Mouse (Mus musculus) CH12.LX (cell line): ENCODE results near the gene Golga4. TPM values are rescaled to one million over a fixed set of nuclear protein-coding genes. Genes with fewer than 3 reads are reported as not detected.

Experiments used
- DNase-seq: peaks from one replicate; pipeline ENCODE4 v3.0.0-alpha.2; 2013; ENCODE audit errors: extremely low read depth
- H3K27ac ChIP-seq: 2 replicates; pipeline ENCODE4 v1.5.1; 2012; ENCODE audit warnings: low read depth, mild to moderate bottlenecking, control low read depth, moderate library complexity; ENCODE audit not compliant: insufficient read depth
- H3K27me3 ChIP-seq: replicated peaks from 2 replicates; pipeline ENCODE3; 2012; ENCODE audit warnings: inconsistent platforms
- H3K36me3 ChIP-seq, 2 experiments: replicated peaks in 1 of 2; 2 replicates each; pipeline versions ENCODE3 to v1.6.1; 2012; ENCODE audit warnings: inconsistent platforms in 1 of 2, low read length in 1 of 2, mild to moderate bottlenecking in 1 of 2, mixed read lengths in 1 of 2, moderate library complexity in 1 of 2; ENCODE audit not compliant: control insufficient read depth in 1 of 2, insufficient read depth in 1 of 2
- H3K4me1 ChIP-seq, 2 experiments: 2 replicates each; pipeline ENCODE4 v1.6.1; 2012; ENCODE audit warnings: inconsistent platforms in 1 of 2, moderate library complexity in 1 of 2; ENCODE audit not compliant: insufficient read depth in 2 of 2, control insufficient read depth in 1 of 2
- H3K4me2 ChIP-seq: 2 replicates; pipeline ENCODE4 v1.6.1; 2012; ENCODE audit warnings: low read depth, mild to moderate bottlenecking, control low read depth; ENCODE audit not compliant: poor library complexity, insufficient read depth, severe bottlenecking
- H3K4me3 ChIP-seq, 3 experiments: fragments of 150-350 bp in 1 of 3; sonication (generic) in 1 of 3; replicated peaks in 1 of 3; 2 replicates each; pipeline versions ENCODE3 to v1.5.1; 2011 to 2012; ENCODE audit warnings: low read depth in 2 of 3, low read length in 2 of 3, mild to moderate bottlenecking in 2 of 3, moderate library complexity in 2 of 3, control low read depth in 1 of 3, improper control_type of control experiment in 1 of 3, inconsistent platforms in 1 of 3, mixed read lengths in 1 of 3; ENCODE audit not compliant: poor library complexity in 1 of 3
- H3K79me2 ChIP-seq: replicated peaks from 2 replicates; pipeline ENCODE4 v1.6.1; 2012; ENCODE audit warnings: mild to moderate bottlenecking, moderate library complexity; ENCODE audit not compliant: control insufficient read depth, poor library complexity, insufficient read depth, severe bottlenecking; ENCODE audit errors: extremely low read depth
- H3K9ac ChIP-seq: 2 replicates; pipeline ENCODE4 v1.6.1; 2012; ENCODE audit warnings: low read depth, mild to moderate bottlenecking, control low read depth, moderate library complexity; ENCODE audit not compliant: insufficient read depth
- H3K9me3 ChIP-seq: replicated peaks from 2 replicates; pipeline ENCODE3; 2012; ENCODE audit warnings: low read length, inconsistent platforms, mixed read lengths
- CHD1 ChIP-seq: IDR thresholded peaks from 2 replicates; pipeline ENCODE4 v1.6.1; 2012; ENCODE audit warnings: low read depth, low read length, improper control_type of control experiment, inconsistent platforms
- CTCF ChIP-seq, 2 experiments: IDR thresholded peaks in 1 of 2; conservative IDR thresholded peaks in 1 of 2; 2 replicates each; pipeline ENCODE4 v1.5.1; 2011 to 2012; ENCODE audit warnings: low read depth in 2 of 2, low read length in 2 of 2, improper control_type of control experiment in 1 of 2, inconsistent platforms in 1 of 2, mild to moderate bottlenecking in 1 of 2, moderate library complexity in 1 of 2
- E2F4 ChIP-seq: IDR thresholded peaks from 2 replicates; pipeline ENCODE4 v1.6.1; 2011; ENCODE audit warnings: low read depth, low read length, improper control_type of control experiment; ENCODE audit not compliant: insufficient replicate concordance
- ETS1 ChIP-seq: conservative IDR thresholded peaks from 2 replicates; pipeline ENCODE4 v1.6.1; 2012; ENCODE audit warnings: low read depth, mild to moderate bottlenecking, inconsistent platforms, low read length, improper control_type of control experiment, moderate library complexity
- JUND ChIP-seq: conservative IDR thresholded peaks from 2 replicates; pipeline ENCODE4 v1.6.1; 2011; ENCODE audit warnings: low read depth, low read length, improper control_type of control experiment
- KAT2A ChIP-seq: IDR thresholded peaks from 2 replicates; pipeline ENCODE4 v1.6.1; 2012; ENCODE audit warnings: low read length, improper control_type of control experiment, inconsistent platforms; ENCODE audit not compliant: insufficient replicate concordance
- MAX ChIP-seq: IDR thresholded peaks from 2 replicates; pipeline ENCODE4 v1.6.1; 2011; ENCODE audit warnings: low read length, improper control_type of control experiment
- MEF2A ChIP-seq: IDR thresholded peaks from 2 replicates; pipeline ENCODE4 v1.6.1; 2014; ENCODE audit warnings: low read depth, mild to moderate bottlenecking, inconsistent platforms, low read length, improper control_type of control experiment, borderline replicate concordance
- NELFE ChIP-seq: IDR thresholded peaks from 2 replicates; pipeline ENCODE4 v1.6.1; 2011; ENCODE audit warnings: low read depth, low read length, improper control_type of control experiment
- PAX5 ChIP-seq: IDR thresholded peaks from 2 replicates; pipeline ENCODE4 v1.6.1; 2012; ENCODE audit warnings: low read length, inconsistent platforms, mixed read lengths
- POLR2A ChIP-seq: IDR thresholded peaks from 2 replicates; pipeline ENCODE4 v1.6.1; 2011; ENCODE audit warnings: low read depth, mild to moderate bottlenecking, improper control_type of control experiment, low read length
- POLR2AphosphoS2 ChIP-seq: IDR thresholded peaks from 2 replicates; pipeline ENCODE4 v1.6.1; 2011; ENCODE audit warnings: low read depth, low read length, improper control_type of control experiment
- RAD21 ChIP-seq: IDR thresholded peaks from 2 replicates; pipeline ENCODE4 v1.6.1; 2011; ENCODE audit warnings: low read depth, mild to moderate bottlenecking, low read length, improper control_type of control experiment, moderate library complexity
- RCOR1 ChIP-seq: conservative IDR thresholded peaks from 2 replicates; pipeline ENCODE4 v1.6.1; 2012; ENCODE audit warnings: low read depth, mild to moderate bottlenecking, inconsistent platforms, low read length, improper control_type of control experiment
- ZC3H11A ChIP-seq: IDR thresholded peaks from 2 replicates; pipeline ENCODE4 v1.6.1; 2012; ENCODE audit warnings: low read depth, mild to moderate bottlenecking, inconsistent platforms, low read length, improper control_type of control experiment
- ZKSCAN1 ChIP-seq: IDR thresholded peaks from 2 replicates; pipeline ENCODE4 v1.6.1; 2012; ENCODE audit warnings: low read depth, inconsistent platforms, low read length, improper control_type of control experiment, borderline replicate concordance
- ZMIZ1 ChIP-seq: IDR thresholded peaks from 2 replicates; pipeline ENCODE4 v1.6.1; 2012; ENCODE audit warnings: low read depth, mild to moderate bottlenecking, inconsistent platforms, low read length, improper control_type of control experiment
- dilution Hi-C: fragments of 300-500 bp; cut with MboI; formaldehyde crosslinking; loops from 2 replicates; pipeline ENCODE4 v1.14.3; 2020; ENCODE audit warnings: low sequenced_read_pairs; ENCODE audit not compliant: extremely low pct_unique_long_range_greater_than_20kb, extremely low pct_ligation_motif_present
- in situ Hi-C: fragments of 300-500 bp; cut with MboI; formaldehyde crosslinking; loops from 3 replicates; pipeline ENCODE4 v1.14.3; 2019; ENCODE audit warnings: low sequenced_read_pairs, low pct_ligation_motif_present, low pct_unique_long_range_greater_than_20kb, mixed read lengths
- polyA plus RNA-seq: library from polyadenylated mRNA; unstranded; fragments of >175 nt; gene quantifications from 2 replicates; pipeline ENCODE4 v1.2.1, GENCODE M21; 2012; ENCODE audit warnings: low read depth; ENCODE audit not compliant: insufficient read length
- total RNA-seq, 2 experiments: library from RNA; depleted of rRNA; stranded (reverse); fragments of 300-350 nt in 1 of 2; fragments of >200 nt in 1 of 2; gene quantifications; 2 replicates each; pipeline ENCODE4 v1.2.3; 2012 to 2014

Gene Golga4
- total and polyA plus RNA-seq, 3 experiments: 23.7 to 37.2 (median 33.1) TPM

- H3K4me2 ChIP-seq: no peak overlapping the region
- DNase-seq: no peak
- in situ Hi-C loops (loop anchor here (25.0 kb wide), 1 partner anchor 432 kb away; no protein-coding TSS in a partner anchor), dilution Hi-C loops (no loop called here)
- H3K36me3 ChIP-seq: no peaks in the 10 kb centered on the region
- H3K79me2 ChIP-seq: no peaks in the 10 kb centered on the region
- no peaks in the 10 kb centered on the region for H3K27me3 ChIP-seq
- no peak overlapping the region for H3K9ac ChIP-seq
- peaks cover 4% of the 10 kb centered on the region for H3K9me3 ChIP-seq
- H3K4me1 ChIP-seq: peaks cover 0 to 3% of the 10 kb centered on the region in 2 experiments; a peak in 2 of 4 replicates
- H3K4me3 ChIP-seq: no peak overlapping the region
- TF ChIP-seq JUND (no peak), ETS1 (no peak), CTCF (conservative IDR thresholded peaks at IDR 0.05 in 1 of 2, IDR thresholded peaks at IDR 0.05 in 1 of 2; ENCODE audit: low read depth in 2 of 2, low read length in 2 of 2) (peak; percentile 13 to 26; a peak in 1 of 4 replicates), ZKSCAN1 (no peak)
- H3K27ac ChIP-seq: no peak overlapping the region
Observed at GRCm38 (mm10) chr9:118494106-118494505, 12.0 kb upstream of the Golga4 start.

GRCm38 (mm10) chr9:118495933-118496332 is 10.1 kb upstream of the Golga4 start:
- no peak overlapping the region for H3K27ac ChIP-seq
- in situ Hi-C loops: loop anchor here (25.0 kb wide), 1 partner anchor 434 kb away; no protein-coding TSS in a partner anchor
- TF ChIP-seq ZMIZ1 (no peak), RCOR1 (no peak), ETS1 (no peak), ZC3H11A (no peak), KAT2A (no peak), MEF2A (no peak), CHD1 (no peak), NELFE (no peak), E2F4 (no peak), POLR2AphosphoS2 (no peak), POLR2A (no peak), MAX (no peak), PAX5 (no peak), RAD21 (no peak)
- no peak for DNase-seq
- H3K79me2 ChIP-seq: no peaks in the 10 kb centered on the region
- no peaks in the 10 kb centered on the region for H3K36me3 ChIP-seq
- no peak overlapping the region for H3K4me2 ChIP-seq
- no peak overlapping the region for H3K9ac ChIP-seq
- H3K27me3 ChIP-seq: no peaks in the 10 kb centered on the region
- dilution Hi-C loops: no loop called here
- peaks cover 5 to 8% of the 10 kb centered on the region in 2 experiments for H3K4me1 ChIP-seq
- no peak overlapping the region for H3K4me3 ChIP-seq
- peaks cover 4% of the 10 kb centered on the region for H3K9me3 ChIP-seq
